Mouse (Mus musculus): ENCODE data around the gene Itm2c.

GRCm38 (mm10) chr1:85934560-85934959 is 40.5 kb downstream of the Itm2c start:
- TF ChIP-seq POLR2A (IDR thresholded peaks at IDR 0.05; ENCODE audit: extremely low read depth, insufficient read depth, low read length) (no peak), CTCF (IDR thresholded peaks at IDR 0.05; ENCODE audit: extremely low read depth, insufficient read depth, low read length) (no peak)
